Mouse (Mus musculus): ENCODE measurements around the gene Rasd2. TPM values are rescaled to one million over a fixed set of nuclear protein-coding genes. Genes with fewer than 3 reads are reported as not detected.

Gene Rasd2
- 7.6 and 9.4 TPM in 2 replicates for polyA plus RNA-seq (2011; ENCODE audit: insufficient read depth, insufficient read length, low read depth, missing spikeins)

DNA sequence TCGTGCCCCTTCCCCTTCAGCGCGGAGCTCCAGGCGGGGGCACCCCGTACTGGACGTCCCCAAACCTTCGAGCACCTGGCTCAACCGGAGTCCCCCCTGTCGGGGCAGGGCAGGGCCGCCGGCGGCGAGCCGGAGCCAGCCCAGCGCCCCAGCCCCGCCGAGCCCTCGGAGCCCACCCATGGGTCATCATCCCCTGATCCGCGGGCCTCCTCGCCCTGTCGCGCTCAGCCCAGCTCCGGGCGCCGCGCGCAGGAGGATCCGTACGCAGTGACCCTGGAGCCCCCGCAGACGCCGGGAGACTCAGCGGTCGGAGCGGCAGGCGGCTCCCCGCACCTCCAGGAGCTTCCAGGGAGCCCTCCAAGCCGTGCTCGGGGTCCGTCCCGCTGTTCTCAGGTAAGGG is at the start of gene Rasd2:
TSS of gene Rasd2 (plus strand) at position 259 of the 400 bp plus-strand sequence.
- Histone ChIP-seq H3K27ac (ENCODE audit: insufficient read depth, low read length) (no peak within 1 kb of the TSS), H3K9me3 (replicated peaks; ENCODE audit: control insufficient read depth, insufficient read depth, low read length, poor library complexity, severe bottlenecking) (no peaks in the 10 kb centered on the region), H3K27me3 (ENCODE audit: control insufficient read depth, insufficient read depth, low read length, poor library complexity, severe bottlenecking) (peaks cover 18% of the 10 kb centered on the region), H3K36me3 (ENCODE audit: control insufficient read depth, insufficient read depth, low read length, poor library complexity, severe bottlenecking) (no peaks in the 10 kb centered on the region), H3K4me1 (ENCODE audit: control insufficient read depth, insufficient read depth, low read length) (peaks cover 2% of the 10 kb centered on the region), H3K4me3 (ENCODE audit: low read depth, low read length) (peak within 1 kb of the TSS; percentile 77), H3K9ac (ENCODE audit: low read depth, poor library complexity, severe bottlenecking) (peak within 1 kb of the TSS; percentile 91)
- TF ChIP-seq EP300 (IDR thresholded peaks at IDR 0.05; ENCODE audit: insufficient read depth, low read depth, low read length) (no peak), CTCF (IDR thresholded peaks at IDR 0.05; ENCODE audit: low read depth, low read length) (no peak), POLR2A (IDR thresholded peaks at IDR 0.05; ENCODE audit: insufficient read depth, low read length) (no peak)

DNA sequence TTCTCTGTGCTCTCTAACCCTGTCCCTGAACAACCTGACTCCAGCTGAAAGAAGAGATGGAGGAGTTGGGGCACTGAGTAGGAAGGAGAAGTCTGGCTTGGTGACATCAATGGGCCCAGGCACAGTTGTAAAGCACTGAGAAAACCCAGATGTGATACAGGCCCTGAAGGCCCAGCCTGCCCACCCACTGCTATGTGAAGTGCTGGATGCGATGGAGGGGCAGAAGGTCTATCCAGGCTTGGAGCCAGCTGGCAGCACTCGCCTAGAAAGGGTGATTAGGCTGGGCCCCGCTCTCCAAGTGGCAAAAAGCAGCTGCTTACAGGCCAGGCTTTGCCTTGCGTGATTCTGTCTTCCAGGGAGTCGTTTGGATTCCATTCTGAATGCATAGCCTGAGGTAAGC is 44.4 kb upstream of the Rasd2 start:
- Histone ChIP-seq H3K4me1 (ENCODE audit: control insufficient read depth, insufficient read depth, low read length) (no peaks in the 10 kb centered on the region), H3K36me3 (ENCODE audit: control insufficient read depth, insufficient read depth, low read length, poor library complexity, severe bottlenecking) (no peaks in the 10 kb centered on the region), H3K4me3 (ENCODE audit: low read depth, low read length) (no peak overlapping the region), H3K9me3 (replicated peaks; ENCODE audit: control insufficient read depth, insufficient read depth, low read length, poor library complexity, severe bottlenecking) (peaks cover 4% of the 10 kb centered on the region; the same call in 1 of the 2 replicates), H3K9ac (ENCODE audit: low read depth, poor library complexity, severe bottlenecking) (no peak overlapping the region), H3K27me3 (ENCODE audit: control insufficient read depth, insufficient read depth, low read length, poor library complexity, severe bottlenecking) (no peaks in the 10 kb centered on the region), H3K27ac (ENCODE audit: insufficient read depth, low read length) (no peak overlapping the region)
- no peak for TF ChIP-seq EP300 (IDR thresholded peaks at IDR 0.05; ENCODE audit: insufficient read depth, low read depth, low read length)
- no peak for TF ChIP-seq CTCF (IDR thresholded peaks at IDR 0.05; ENCODE audit: low read depth, low read length)
- TF ChIP-seq POLR2A (IDR thresholded peaks at IDR 0.05; ENCODE audit: insufficient read depth, low read length) = no peak

DNA sequence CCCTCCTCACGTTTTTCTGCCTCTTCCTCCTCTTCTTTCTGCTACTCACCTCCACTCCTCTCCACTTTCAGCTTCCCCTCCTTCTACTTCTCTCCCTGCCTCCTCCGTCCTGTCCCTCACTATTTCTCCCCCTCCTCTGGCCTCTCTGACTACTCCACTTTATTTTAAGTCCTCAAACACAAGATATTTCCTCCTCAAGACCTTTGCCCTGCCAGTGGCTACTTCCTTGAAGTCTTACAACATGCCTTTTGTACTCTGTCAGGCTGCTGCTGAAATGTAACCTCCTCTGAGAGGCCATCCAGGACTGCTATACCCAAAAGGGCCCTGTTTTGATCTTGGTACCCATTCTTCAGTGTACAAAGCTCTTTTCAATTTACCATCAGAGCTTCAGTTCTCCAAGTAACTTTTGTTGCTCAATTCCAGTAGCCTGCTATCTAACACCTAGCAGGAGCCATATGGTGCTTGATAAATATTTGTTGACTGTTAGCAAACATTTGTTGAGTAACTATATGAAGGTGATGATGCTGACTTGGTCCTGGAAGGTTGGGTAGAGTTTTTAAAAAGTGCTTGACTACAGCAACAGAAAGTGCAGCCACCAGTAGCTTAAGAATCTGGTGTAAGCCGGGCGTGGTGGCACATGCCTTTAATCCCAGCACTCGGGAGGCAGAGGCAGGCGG is 41.6 kb upstream of the Rasd2 start:
- peaks cover 4% of the 10 kb centered on the region; the same call in 1 of the 2 replicates for H3K9me3 ChIP-seq (replicated peaks; ENCODE audit: control insufficient read depth, insufficient read depth, low read length, poor library complexity, severe bottlenecking)
- H3K27ac ChIP-seq (ENCODE audit: insufficient read depth, low read length) = no peak overlapping the region
- no peak overlapping the region for H3K4me3 ChIP-seq (ENCODE audit: low read depth, low read length)
- TF ChIP-seq EP300 (IDR thresholded peaks at IDR 0.05; ENCODE audit: insufficient read depth, low read depth, low read length) = no peak
- TF ChIP-seq CTCF (IDR thresholded peaks at IDR 0.05; ENCODE audit: low read depth, low read length) = no peak
- TF ChIP-seq POLR2A (IDR thresholded peaks at IDR 0.05; ENCODE audit: insufficient read depth, low read length) = no peak
- H3K36me3 ChIP-seq (ENCODE audit: control insufficient read depth, insufficient read depth, low read length, poor library complexity, severe bottlenecking) = no peaks in the 10 kb centered on the region
- no peaks in the 10 kb centered on the region for H3K4me1 ChIP-seq (ENCODE audit: control insufficient read depth, insufficient read depth, low read length)
- no peak overlapping the region for H3K9ac ChIP-seq (ENCODE audit: low read depth, poor library complexity, severe bottlenecking)
- no peaks in the 10 kb centered on the region for H3K27me3 ChIP-seq (ENCODE audit: control insufficient read depth, insufficient read depth, low read length, poor library complexity, severe bottlenecking)

DNA sequence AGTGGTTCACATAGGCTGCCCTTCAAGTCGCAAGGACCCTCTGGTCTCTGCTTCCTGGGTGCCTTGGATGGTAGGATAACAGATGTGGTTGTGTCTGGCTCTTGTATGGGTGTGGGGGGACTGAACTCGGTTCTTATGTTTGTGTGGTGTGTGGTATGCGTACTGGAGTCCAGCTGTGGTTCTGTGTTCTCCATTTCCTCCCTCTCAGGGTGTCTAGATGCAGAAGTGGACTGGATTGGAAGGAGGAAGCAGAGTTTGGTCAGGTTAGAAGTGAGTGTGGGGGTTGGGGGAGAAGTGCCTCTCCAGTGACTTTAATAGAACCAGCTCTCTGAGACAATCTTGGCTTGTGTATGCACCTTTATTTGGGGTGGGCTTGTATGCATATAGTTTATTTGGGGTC is 20.7 kb upstream of the Rasd2 start:
- Histone ChIP-seq H3K27me3 (ENCODE audit: control insufficient read depth, insufficient read depth, low read length, poor library complexity, severe bottlenecking) (no peaks in the 10 kb centered on the region), H3K9ac (ENCODE audit: low read depth, poor library complexity, severe bottlenecking) (no peak overlapping the region), H3K36me3 (ENCODE audit: control insufficient read depth, insufficient read depth, low read length, poor library complexity, severe bottlenecking) (no peaks in the 10 kb centered on the region), H3K27ac (ENCODE audit: insufficient read depth, low read length) (no peak overlapping the region), H3K4me3 (ENCODE audit: low read depth, low read length) (no peak overlapping the region), H3K4me1 (ENCODE audit: control insufficient read depth, insufficient read depth, low read length) (peaks cover 3% of the 10 kb centered on the region), H3K9me3 (replicated peaks; ENCODE audit: control insufficient read depth, insufficient read depth, low read length, poor library complexity, severe bottlenecking) (no peaks in the 10 kb centered on the region)
- no peak for TF ChIP-seq EP300 (IDR thresholded peaks at IDR 0.05; ENCODE audit: insufficient read depth, low read depth, low read length)
- TF ChIP-seq POLR2A (IDR thresholded peaks at IDR 0.05; ENCODE audit: insufficient read depth, low read length) = no peak
- TF ChIP-seq CTCF (IDR thresholded peaks at IDR 0.05; ENCODE audit: low read depth, low read length) = no peak

DNA sequence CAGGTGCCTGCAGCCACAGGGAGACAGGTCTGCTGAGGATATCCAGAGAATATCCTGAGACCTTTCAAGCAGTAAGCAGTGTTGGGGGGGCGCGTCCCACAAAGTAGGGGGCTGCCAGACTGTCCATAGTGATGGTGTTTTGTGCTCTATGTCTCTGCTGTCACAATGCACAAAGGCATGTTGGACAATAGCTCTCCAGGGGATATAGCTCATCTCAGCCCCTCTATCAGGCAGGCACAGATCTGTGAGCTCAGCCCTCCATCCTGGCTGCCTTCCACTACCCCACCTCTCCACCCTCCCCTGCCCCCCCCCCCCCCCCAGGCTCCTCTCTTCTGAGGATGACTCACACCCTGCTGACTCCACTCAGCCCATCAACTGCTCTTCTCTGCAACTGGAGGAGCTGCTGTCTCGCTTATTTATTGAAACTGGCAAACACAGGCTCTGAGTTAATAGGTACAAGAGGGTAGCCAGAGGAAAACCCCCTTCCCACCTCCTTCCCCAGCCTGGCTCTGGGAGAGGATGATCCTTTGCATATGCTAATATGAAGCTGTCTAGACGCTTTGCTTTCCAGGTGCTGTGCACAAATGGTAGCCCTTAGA is 19.2 kb upstream of the Rasd2 start:
- Histone ChIP-seq H3K27ac (ENCODE audit: insufficient read depth, low read length) (peak overlapping the region; percentile 35; the same call in 1 of the 2 replicates), H3K4me3 (ENCODE audit: low read depth, low read length) (no peak overlapping the region), H3K4me1 (ENCODE audit: control insufficient read depth, insufficient read depth, low read length) (peaks cover 3% of the 10 kb centered on the region), H3K27me3 (ENCODE audit: control insufficient read depth, insufficient read depth, low read length, poor library complexity, severe bottlenecking) (no peaks in the 10 kb centered on the region), H3K36me3 (ENCODE audit: control insufficient read depth, insufficient read depth, low read length, poor library complexity, severe bottlenecking) (no peaks in the 10 kb centered on the region), H3K9me3 (replicated peaks; ENCODE audit: control insufficient read depth, insufficient read depth, low read length, poor library complexity, severe bottlenecking) (no peaks in the 10 kb centered on the region), H3K9ac (ENCODE audit: low read depth, poor library complexity, severe bottlenecking) (no peak overlapping the region)
- TF ChIP-seq EP300 (IDR thresholded peaks at IDR 0.05; ENCODE audit: insufficient read depth, low read depth, low read length) (0 out of 2 replicates have a peak, but pooled peaks have one; percentile 59), CTCF (IDR thresholded peaks at IDR 0.05; ENCODE audit: low read depth, low read length) (no peak)

DNA sequence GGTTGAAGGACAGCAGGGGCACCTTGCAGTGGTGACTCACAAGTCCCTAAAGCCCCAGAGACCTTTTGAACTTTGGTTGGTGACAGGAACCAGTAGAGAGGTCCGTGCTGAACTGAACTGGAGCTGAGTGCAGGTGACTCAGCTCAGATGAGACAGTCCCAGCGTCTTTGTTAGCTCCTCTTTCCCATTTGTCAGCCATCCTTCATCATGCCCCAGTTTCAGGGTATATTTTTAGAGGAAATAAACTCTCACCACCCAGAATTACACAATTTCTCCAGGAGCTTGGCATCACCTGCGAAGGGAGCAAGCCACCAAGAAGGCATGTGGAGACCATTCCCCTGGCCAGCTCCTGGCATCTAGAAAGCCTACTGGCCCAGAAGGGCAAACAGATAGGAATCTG is 16.6 kb upstream of the Rasd2 start:
- H3K9me3 ChIP-seq (replicated peaks; ENCODE audit: control insufficient read depth, insufficient read depth, low read length, poor library complexity, severe bottlenecking) = no peaks in the 10 kb centered on the region
- TF ChIP-seq POLR2A (IDR thresholded peaks at IDR 0.05; ENCODE audit: insufficient read depth, low read length) = no peak
- no peak for TF ChIP-seq CTCF (IDR thresholded peaks at IDR 0.05; ENCODE audit: low read depth, low read length)
- no peak for TF ChIP-seq EP300 (IDR thresholded peaks at IDR 0.05; ENCODE audit: insufficient read depth, low read depth, low read length)
- H3K9ac ChIP-seq (ENCODE audit: low read depth, poor library complexity, severe bottlenecking) = no peak overlapping the region
- H3K27me3 ChIP-seq (ENCODE audit: control insufficient read depth, insufficient read depth, low read length, poor library complexity, severe bottlenecking) = no peaks in the 10 kb centered on the region
- peaks cover 3% of the 10 kb centered on the region for H3K4me1 ChIP-seq (ENCODE audit: control insufficient read depth, insufficient read depth, low read length)
- no peak overlapping the region for H3K4me3 ChIP-seq (ENCODE audit: low read depth, low read length)
- no peaks in the 10 kb centered on the region for H3K36me3 ChIP-seq (ENCODE audit: control insufficient read depth, insufficient read depth, low read length, poor library complexity, severe bottlenecking)
- no peak overlapping the region for H3K27ac ChIP-seq (ENCODE audit: insufficient read depth, low read length)

All from ES-Bruce4 (cell line).